Mouse (Mus musculus): ENCODE results near the gene Gm49416. TPM values are rescaled to one million over a fixed set of nuclear protein-coding genes. Genes with fewer than 3 reads are reported as not detected.

The Gm49416 gene
- polyA plus RNA-seq, 1 experiment from 2014 or later = not detected

GRCm38 (mm10) chr19:8870838-8871237 is 17.9 kb upstream of the Gm49416 start:
- Histone ChIP-seq H3K4me3 (ENCODE audit: low read depth, low read length) (peak overlapping the region; percentile 74), H3K4me1 (ENCODE audit: control insufficient read depth, insufficient read depth, low read length) (peaks cover 5% of the 10 kb centered on the region; the same call in 1 of the 2 replicates), H3K9me3 (ENCODE audit: control insufficient read depth, low read length) (no peaks in the 10 kb centered on the region), H3K4me2 (ENCODE audit: low read depth, severe bottlenecking) (peak overlapping the region; percentile 55), H3K27ac (replicated peaks; ENCODE audit: low read depth, low read length) (no peak overlapping the region), H3K27me3 (ENCODE audit: control insufficient read depth, insufficient read depth, low read length) (no peaks in the 10 kb centered on the region), H3K9ac (ENCODE audit: low read length) (peak overlapping the region; percentile 78), H3K36me3 (ENCODE audit: control insufficient read depth, insufficient read depth, low read length) (peaks cover 8% of the 10 kb centered on the region)
- DNase-seq (ENCODE audit: low spot score) (no peak), ATAC-seq (ENCODE audit: insufficient number of reproducible peaks, low FRiP score, low TSS enrichment, low read depth) (peak; percentile 1; the same call in 1 of the 2 replicates)
- 58% methylated on average over 9 of the region's 9 CpGs for WGBS

- peak; percentile 95 for DNase-seq (ENCODE audit: low spot score)
These were observed 17.2 kb upstream of the Gm49416 start, which contains the start of gene Ubxn1 for GRCm38 (mm10) chr19:8871267-8872186. Gene Ubxn1, plus strand, starts transcription at chr19:8871496.

GRCm38 (mm10) chr19:8872266-8872840 is 16.4 kb upstream of the Gm49416 start:
- H3K4me3 ChIP-seq (ENCODE audit: low read depth, low read length) = peak overlapping the region; percentile 74
- no peaks in the 10 kb centered on the region for H3K27me3 ChIP-seq (ENCODE audit: control insufficient read depth, insufficient read depth, low read length)
- WGBS = 78% methylated on average over 10 of the region's 10 CpGs
- H3K9me3 ChIP-seq (ENCODE audit: control insufficient read depth, low read length) = no peaks in the 10 kb centered on the region
- peak overlapping the region; percentile 55 for H3K4me2 ChIP-seq (ENCODE audit: low read depth, severe bottlenecking)
- ATAC-seq (ENCODE audit: insufficient number of reproducible peaks, low FRiP score, low TSS enrichment, low read depth) (no peak), DNase-seq (ENCODE audit: low spot score) (no peak)
- H3K27ac ChIP-seq (replicated peaks; ENCODE audit: low read depth, low read length) = no peak overlapping the region
- H3K36me3 ChIP-seq (ENCODE audit: control insufficient read depth, insufficient read depth, low read length) = peaks cover 8% of the 10 kb centered on the region
- H3K4me1 ChIP-seq (ENCODE audit: control insufficient read depth, insufficient read depth, low read length) = peaks cover 5% of the 10 kb centered on the region; the same call in 1 of the 2 replicates
- H3K9ac ChIP-seq (ENCODE audit: low read length) = peak overlapping the region; percentile 78

More at GRCm38 (mm10) chr19:8871267-8872186, 17.2 kb upstream of the Gm49416 start, which contains the start of gene Ubxn1:
- peak within 1 kb of the TSS; percentile 78 for H3K9ac ChIP-seq (ENCODE audit: low read length)
- peak within 1 kb of the TSS; percentile 74 for H3K4me3 ChIP-seq (ENCODE audit: low read depth, low read length)
- peak; percentile 95 for ATAC-seq (ENCODE audit: insufficient number of reproducible peaks, low FRiP score, low TSS enrichment, low read depth)
- no peaks in the 10 kb centered on the region for H3K27me3 ChIP-seq (ENCODE audit: control insufficient read depth, insufficient read depth, low read length)
- no peaks in the 10 kb centered on the region for H3K9me3 ChIP-seq (ENCODE audit: control insufficient read depth, low read length)
- H3K4me2 ChIP-seq (ENCODE audit: low read depth, severe bottlenecking) = peak within 1 kb of the TSS; percentile 55
- H3K4me1 ChIP-seq (ENCODE audit: control insufficient read depth, insufficient read depth, low read length) = peaks cover 5% of the 10 kb centered on the region; the same call in 1 of the 2 replicates
- peaks cover 8% of the 10 kb centered on the region for H3K36me3 ChIP-seq (ENCODE audit: control insufficient read depth, insufficient read depth, low read length)
- H3K27ac ChIP-seq (replicated peaks; ENCODE audit: low read depth, low read length) = no peak within 1 kb of the TSS; the same call in 1 of the 2 replicates
- WGBS = under 1% methylated on average over 59 of the region's 59 CpGs

GRCm38 (mm10) chr19:8875031-8875430 is 13.7 kb upstream of the Gm49416 start:
- Histone ChIP-seq H3K27me3 (ENCODE audit: control insufficient read depth, insufficient read depth, low read length) (no peaks in the 10 kb centered on the region), H3K4me1 (ENCODE audit: control insufficient read depth, insufficient read depth, low read length) (peaks cover 5% of the 10 kb centered on the region; the same call in 1 of the 2 replicates), H3K4me3 (ENCODE audit: low read depth, low read length) (no peak overlapping the region), H3K4me2 (ENCODE audit: low read depth, severe bottlenecking) (no peak overlapping the region), H3K9me3 (ENCODE audit: control insufficient read depth, low read length) (no peaks in the 10 kb centered on the region), H3K36me3 (ENCODE audit: control insufficient read depth, insufficient read depth, low read length) (peaks cover 8% of the 10 kb centered on the region), H3K9ac (ENCODE audit: low read length) (no peak overlapping the region), H3K27ac (replicated peaks; ENCODE audit: low read depth, low read length) (no peak overlapping the region)
- no peak for DNase-seq (ENCODE audit: low spot score)
- no peak for ATAC-seq (ENCODE audit: insufficient number of reproducible peaks, low FRiP score, low TSS enrichment, low read depth)
- WGBS = 93% methylated on average over 7 of the region's 7 CpGs

- H3K27me3 ChIP-seq (ENCODE audit: control insufficient read depth, insufficient read depth, low read length) = no peaks in the 10 kb centered on the region
- H3K9me3 ChIP-seq (ENCODE audit: control insufficient read depth, low read length) = no peaks in the 10 kb centered on the region
- H3K9ac ChIP-seq (ENCODE audit: low read length) = peak within 1 kb of the TSS; percentile 65
- ATAC-seq (ENCODE audit: insufficient number of reproducible peaks, low FRiP score, low TSS enrichment, low read depth) = peak; percentile 94
- no peaks in the 10 kb centered on the region for H3K4me1 ChIP-seq (ENCODE audit: control insufficient read depth, insufficient read depth, low read length)
- WGBS = under 1% methylated on average over 42 of the region's 42 CpGs
- H3K36me3 ChIP-seq (ENCODE audit: control insufficient read depth, insufficient read depth, low read length) = no peaks in the 10 kb centered on the region; the same call in 1 of the 2 replicates
- H3K27ac ChIP-seq (replicated peaks; ENCODE audit: low read depth, low read length) = no peak within 1 kb of the TSS; the same call in 1 of the 2 replicates
- peak within 1 kb of the TSS; percentile 59 for H3K4me2 ChIP-seq (ENCODE audit: low read depth, severe bottlenecking)
- H3K4me3 ChIP-seq (ENCODE audit: low read depth, low read length) = peak within 1 kb of the TSS; percentile 51
- DNase-seq (ENCODE audit: low spot score) = peak; percentile 86
These were observed 8.3 kb upstream of the Gm49416 start, which contains the start of gene Uqcc3 for GRCm38 (mm10) chr19:8880311-8881033. Gene Uqcc3, minus strand, starts transcription at chr19:8880923.

- Histone ChIP-seq H3K9ac (ENCODE audit: low read length) (peak overlapping the region; percentile 65), H3K36me3 (ENCODE audit: control insufficient read depth, insufficient read depth, low read length) (no peaks in the 10 kb centered on the region; the same call in 1 of the 2 replicates), H3K4me2 (ENCODE audit: low read depth, severe bottlenecking) (peak overlapping the region; percentile 59), H3K9me3 (ENCODE audit: control insufficient read depth, low read length) (no peaks in the 10 kb centered on the region), H3K27me3 (ENCODE audit: control insufficient read depth, insufficient read depth, low read length) (no peaks in the 10 kb centered on the region), H3K4me3 (ENCODE audit: low read depth, low read length) (peak overlapping the region; percentile 51), H3K4me1 (ENCODE audit: control insufficient read depth, insufficient read depth, low read length) (no peaks in the 10 kb centered on the region), H3K27ac (replicated peaks; ENCODE audit: low read depth, low read length) (no peak overlapping the region)
- DNase-seq (ENCODE audit: low spot score) = no peak
- WGBS = 20% methylated on average over 3 of the region's 3 CpGs
- ATAC-seq (ENCODE audit: insufficient number of reproducible peaks, low FRiP score, low TSS enrichment, low read depth) = no peak
These were observed 7.7 kb upstream of the Gm49416 start for GRCm38 (mm10) chr19:8881034-8881392.

- H3K4me2 ChIP-seq (ENCODE audit: low read depth, severe bottlenecking) = no peak within 1 kb of the TSS
- no peak for DNase-seq (ENCODE audit: low spot score)
- 77% methylated on average over 3 of the region's 3 CpGs for WGBS
- H3K9me3 ChIP-seq (ENCODE audit: control insufficient read depth, low read length) = no peaks in the 10 kb centered on the region
- H3K4me1 ChIP-seq (ENCODE audit: control insufficient read depth, insufficient read depth, low read length) = peaks cover 6% of the 10 kb centered on the region; the same call in 1 of the 2 replicates
- no peaks in the 10 kb centered on the region for H3K27me3 ChIP-seq (ENCODE audit: control insufficient read depth, insufficient read depth, low read length)
- no peak for ATAC-seq (ENCODE audit: insufficient number of reproducible peaks, low FRiP score, low TSS enrichment, low read depth)
- H3K27ac ChIP-seq (replicated peaks; ENCODE audit: low read depth, low read length) = no peak within 1 kb of the TSS
- H3K4me3 ChIP-seq (ENCODE audit: low read depth, low read length) = no peak within 1 kb of the TSS
- no peaks in the 10 kb centered on the region for H3K36me3 ChIP-seq (ENCODE audit: control insufficient read depth, insufficient read depth, low read length)
- no peak within 1 kb of the TSS for H3K9ac ChIP-seq (ENCODE audit: low read length)
These were observed 5.1 kb upstream of the Gm49416 start, which contains the start of the genes Lbhd1 and Gm49403 for GRCm38 (mm10) chr19:8883616-8884015. Gene Lbhd1, plus strand, starts transcription at chr19:8883732. Gene Gm49403, plus strand, starts transcription at chr19:8883930.
